Mouse (Mus musculus) cerebellum, postnatal 14 days (tissue): ENCODE measurements around the gene Flrt1.
A peak's percentile ranks its signal among the peaks of the same experiment; 100 is the strongest.

Experiments used
- DNase-seq, 2 experiments: peaks; one replicate each; pipeline ENCODE4 v3.0.0; 2021; ENCODE audit warnings: mixed read lengths in 2 of 2

The Flrt1 gene

GRCm38 (mm10) chr19:7105544-7105943 lies at the start of gene Flrt1:
TSS of gene Flrt1 (minus strand) at chr19:7105729.
- DNase-seq = no peak

- no peak for DNase-seq
Observed at GRCm38 (mm10) chr19:7155196-7155595, 49.7 kb upstream of the Flrt1 start.

- DNase-seq = no peak
Observed at GRCm38 (mm10) chr19:7153232-7153631, 47.7 kb upstream of the Flrt1 start.

GRCm38 (mm10) chr19:7151927-7152653 lies 46.6 kb upstream of the Flrt1 start:
- no peak for DNase-seq

- DNase-seq = no peak
Observed at GRCm38 (mm10) chr19:7151300-7151926, 45.9 kb upstream of the Flrt1 start.

- no peak for DNase-seq
Observed at GRCm38 (mm10) chr19:7149158-7149685, 43.7 kb upstream of the Flrt1 start.

GRCm38 (mm10) chr19:7148541-7149085 lies 43.1 kb upstream of the Flrt1 start:
- peak; percentile 48 to 61 for DNase-seq

GRCm38 (mm10) chr19:7148096-7148495 lies 42.6 kb upstream of the Flrt1 start:
- peak; percentile 48 to 63 for DNase-seq

- peak in 1 of 2 experiments; percentile 47 for DNase-seq
Observed at GRCm38 (mm10) chr19:7146376-7146775, 40.8 kb upstream of the Flrt1 start.

- DNase-seq = no peak
Observed at GRCm38 (mm10) chr19:7144458-7144857, 38.9 kb upstream of the Flrt1 start.

- peak; percentile 62 for DNase-seq
Observed at GRCm38 (mm10) chr19:7143854-7144253, 38.3 kb upstream of the Flrt1 start.

- no peak for DNase-seq
Observed at GRCm38 (mm10) chr19:7142207-7142915, 36.8 kb upstream of the Flrt1 start.

- no peak for DNase-seq
Observed at GRCm38 (mm10) chr19:7140856-7141421, 35.4 kb upstream of the Flrt1 start.

GRCm38 (mm10) chr19:7140373-7140772 lies 34.8 kb upstream of the Flrt1 start:
- peak in 1 of 2 experiments; percentile 57 for DNase-seq

GRCm38 (mm10) chr19:7139321-7139720 lies 33.8 kb upstream of the Flrt1 start:
- DNase-seq = no peak

GRCm38 (mm10) chr19:7138327-7138726 lies 32.8 kb upstream of the Flrt1 start:
- no peak for DNase-seq

- no peak for DNase-seq
Observed at GRCm38 (mm10) chr19:7136714-7137498, 31.4 kb upstream of the Flrt1 start.

GRCm38 (mm10) chr19:7136016-7136415 lies 30.5 kb upstream of the Flrt1 start:
- DNase-seq = peak; percentile 43 to 57

- peak; percentile 41 to 53 for DNase-seq
Observed at GRCm38 (mm10) chr19:7135525-7135924, 30.0 kb upstream of the Flrt1 start.

- DNase-seq = no peak
Observed at GRCm38 (mm10) chr19:7134631-7135091, 29.1 kb upstream of the Flrt1 start.

GRCm38 (mm10) chr19:7133436-7133835 lies 27.9 kb upstream of the Flrt1 start:
- DNase-seq = peak; percentile 51 to 59

- no peak for DNase-seq
Observed at GRCm38 (mm10) chr19:7130317-7130716, 24.8 kb upstream of the Flrt1 start.
